Mouse (Mus musculus): Measurements from ENCODE around the gene Atg4b. TPM values are rescaled to one million over a fixed set of nuclear protein-coding genes. Genes with fewer than 3 reads are reported as not detected.
"Not testable (repeated sequence)": the region's sequence is repeated elsewhere in the genome, so short reads cannot be mapped to it uniquely, and the experiment has no call there.

Gene Atg4b
- polyA plus RNA-seq, 1 experiment from 2014 or later: 85.6 TPM

- no peak overlapping the region for H3K9ac ChIP-seq (ENCODE audit: low read depth, low read length)
- H3K4me2 ChIP-seq (ENCODE audit: low read length): no peak overlapping the region
- H3K4me3 ChIP-seq (ENCODE audit: low read length): no peak overlapping the region
- H3K27ac ChIP-seq (ENCODE audit: low read depth, low read length): no peak overlapping the region
- no peaks in the 10 kb centered on the region for H3K4me1 ChIP-seq (ENCODE audit: control insufficient read depth, insufficient read depth, low read depth, low read length)
- WGBS: 94% methylated on average over 6 of the region's 6 CpGs
- peaks cover 6% of the 10 kb centered on the region; the same call in 1 of the 2 replicates for H3K36me3 ChIP-seq (ENCODE audit: control insufficient read depth, insufficient read depth, low read length)
- no peaks in the 10 kb centered on the region for H3K9me3 ChIP-seq (ENCODE audit: control insufficient read depth, low read length)
- no peaks in the 10 kb centered on the region for H3K27me3 ChIP-seq (replicated peaks; ENCODE audit: control insufficient read depth, insufficient read depth, low read length)
- ATAC-seq: no peak
Measured at GRCm38 (mm10) chr1:93835876-93836531, 84.7 kb downstream of the Atg4b start.

GRCm38 (mm10) chr1:93836532-93836913, 85.2 kb downstream of the Atg4b start:
- H3K9me3 ChIP-seq (ENCODE audit: control insufficient read depth, low read length): no peaks in the 10 kb centered on the region
- H3K36me3 ChIP-seq (ENCODE audit: control insufficient read depth, insufficient read depth, low read length): peaks cover 6% of the 10 kb centered on the region; the same call in 1 of the 2 replicates
- ATAC-seq: no peak
- H3K27ac ChIP-seq (ENCODE audit: low read depth, low read length): no peak overlapping the region
- H3K4me2 ChIP-seq (ENCODE audit: low read length): no peak overlapping the region
- H3K9ac ChIP-seq (ENCODE audit: low read depth, low read length): no peak overlapping the region
- H3K4me1 ChIP-seq (ENCODE audit: control insufficient read depth, insufficient read depth, low read depth, low read length): no peaks in the 10 kb centered on the region
- H3K4me3 ChIP-seq (ENCODE audit: low read length): no peak overlapping the region
- H3K27me3 ChIP-seq (replicated peaks; ENCODE audit: control insufficient read depth, insufficient read depth, low read length): no peaks in the 10 kb centered on the region
- WGBS: 88% methylated on average over 2 of the region's 2 CpGs

GRCm38 (mm10) chr1:93837335-93837734, 86.0 kb downstream of the Atg4b start:
- ATAC-seq: no peak
- Histone ChIP-seq H3K9ac (ENCODE audit: low read depth, low read length) (no peak overlapping the region), H3K27me3 (replicated peaks; ENCODE audit: control insufficient read depth, insufficient read depth, low read length) (no peaks in the 10 kb centered on the region), H3K36me3 (ENCODE audit: control insufficient read depth, insufficient read depth, low read length) (peaks cover 6% of the 10 kb centered on the region; the same call in 1 of the 2 replicates), H3K27ac (ENCODE audit: low read depth, low read length) (no peak overlapping the region), H3K4me3 (ENCODE audit: low read length) (no peak overlapping the region), H3K4me1 (ENCODE audit: control insufficient read depth, insufficient read depth, low read depth, low read length) (no peaks in the 10 kb centered on the region), H3K9me3 (ENCODE audit: control insufficient read depth, low read length) (no peaks in the 10 kb centered on the region), H3K4me2 (ENCODE audit: low read length) (no peak overlapping the region)
- WGBS: 96% methylated on average over 7 of the region's 8 CpGs

- H3K4me1 ChIP-seq (ENCODE audit: control insufficient read depth, insufficient read depth, low read depth, low read length); H3K36me3 ChIP-seq (ENCODE audit: control insufficient read depth, insufficient read depth, low read length); H3K27ac ChIP-seq (ENCODE audit: low read depth, low read length); H3K9me3 ChIP-seq (ENCODE audit: control insufficient read depth, low read length); H3K27me3 ChIP-seq (replicated peaks; ENCODE audit: control insufficient read depth, insufficient read depth, low read length); H3K4me2 ChIP-seq (ENCODE audit: low read length); H3K4me3 ChIP-seq (ENCODE audit: low read length); ATAC-seq; H3K9ac ChIP-seq (ENCODE audit: low read depth, low read length): not testable (repeated sequence)
- WGBS: 89% methylated on average over 6 of the region's 8 CpGs
Measured at GRCm38 (mm10) chr1:93838569-93838968, 87.3 kb downstream of the Atg4b start.

Other genes starting within 250 kb of the Atg4b start
- 3.5 and 4.4 TPM in 2 replicates for gene Farp2, start 239.4 kb upstream of the Atg4b start, polyA plus RNA-seq (2015; fragmentation: Nextera tagmentation; extraction: Ambion mirVana)
- gene Stk25, start 92.8 kb upstream of the Atg4b start, polyA plus RNA-seq (2015; fragmentation: Nextera tagmentation; extraction: Ambion mirVana): 347 and 377 TPM in 2 replicates
- 102 and 109 TPM in 2 replicates for gene Bok, start 65.8 kb upstream of the Atg4b start, polyA plus RNA-seq (2015; fragmentation: Nextera tagmentation; extraction: Ambion mirVana)
- gene Thap4, start 3.4 kb downstream of the Atg4b start, polyA plus RNA-seq (2015; fragmentation: Nextera tagmentation; extraction: Ambion mirVana): 51.3 and 52.6 TPM in 2 replicates
- gene Dtymk, start 50.4 kb downstream of the Atg4b start, polyA plus RNA-seq (2015; fragmentation: Nextera tagmentation; extraction: Ambion mirVana): 134 and 147 TPM in 2 replicates
- 9.1 and 9.4 TPM in 2 replicates for gene Ing5, start 52.5 kb downstream of the Atg4b start, polyA plus RNA-seq (2015; fragmentation: Nextera tagmentation; extraction: Ambion mirVana)
- gene D2hgdh, start 73.4 kb downstream of the Atg4b start, polyA plus RNA-seq (2015; fragmentation: Nextera tagmentation; extraction: Ambion mirVana): 14.6 and 17.3 TPM in 2 replicates
- not detected in 2 replicates for gene Gal3st2, start 109.8 kb downstream of the Atg4b start, polyA plus RNA-seq (2015; fragmentation: Nextera tagmentation; extraction: Ambion mirVana)
- 0.08 TPM in 1 of 2 replicates, not detected in the other for gene Gal3st2b, start 166.8 kb downstream of the Atg4b start, polyA plus RNA-seq (2015; fragmentation: Nextera tagmentation; extraction: Ambion mirVana)
- not detected in 2 replicates for gene Gal3st2c, start 239.0 kb downstream of the Atg4b start, polyA plus RNA-seq (2015; fragmentation: Nextera tagmentation; extraction: Ambion mirVana)